Mouse (Mus musculus) G1E (cell line): ENCODE data around the gene Slc15a1.

Experiments used
- CTCF ChIP-seq: IDR thresholded peaks from 2 replicates; pipeline ENCODE4 v1.5.1; 2012; ENCODE audit warnings: low read depth, low read length, inconsistent platforms, mixed read lengths
- TAL1 ChIP-seq: conservative IDR thresholded peaks from 2 replicates; pipeline ENCODE4 v1.6.1; 2012; ENCODE audit warnings: low read depth, low read length, inconsistent platforms, mixed read lengths

GRCm38 (mm10) chr14:121484436-121484835 is 20.6 kb downstream of the Slc15a1 start:
- TF ChIP-seq CTCF: no peak
- no peak for TF ChIP-seq TAL1
